Mouse (Mus musculus): ENCODE results near the gene Prpsap2.

Prpsap2 gene

DNA sequence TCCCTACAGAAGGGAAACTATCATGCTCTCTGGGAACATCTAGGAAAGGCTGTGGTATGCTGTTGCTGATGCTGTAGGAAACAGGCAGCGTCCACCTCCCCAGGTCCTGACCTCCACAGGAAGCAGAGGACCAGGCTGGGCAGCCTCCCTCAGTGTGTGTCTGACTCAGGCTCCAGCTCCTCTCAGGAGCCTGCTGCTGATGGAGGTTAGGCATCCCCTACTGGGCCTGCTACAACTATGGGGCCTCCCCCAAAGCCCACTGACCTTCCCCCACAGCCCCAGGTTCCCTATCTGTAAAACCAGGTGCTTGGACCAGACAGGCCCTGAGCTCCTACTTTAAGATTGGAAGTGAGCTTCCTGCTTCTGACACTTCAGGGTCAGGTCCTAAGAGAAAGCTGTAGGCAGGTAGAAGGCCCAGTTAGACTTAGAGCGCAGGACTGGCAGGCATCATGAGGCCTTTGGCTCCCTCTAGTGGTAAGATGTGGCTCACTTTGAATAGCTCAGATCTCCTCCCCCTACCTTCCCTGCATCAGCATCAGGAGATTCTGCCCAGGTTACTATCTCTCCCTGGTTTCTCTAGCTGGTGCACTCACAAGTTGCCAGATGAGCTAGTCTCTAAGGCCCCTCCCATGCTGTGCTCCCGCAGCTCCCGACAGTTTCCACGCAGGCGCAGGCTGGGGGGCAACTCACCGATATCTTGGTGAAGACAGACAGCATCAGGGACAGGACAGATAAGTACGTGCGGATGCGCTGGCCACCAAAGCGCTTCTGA lies 47.4 kb downstream of the Prpsap2 start:
- DNase-seq: peak; percentile 68

DNA sequence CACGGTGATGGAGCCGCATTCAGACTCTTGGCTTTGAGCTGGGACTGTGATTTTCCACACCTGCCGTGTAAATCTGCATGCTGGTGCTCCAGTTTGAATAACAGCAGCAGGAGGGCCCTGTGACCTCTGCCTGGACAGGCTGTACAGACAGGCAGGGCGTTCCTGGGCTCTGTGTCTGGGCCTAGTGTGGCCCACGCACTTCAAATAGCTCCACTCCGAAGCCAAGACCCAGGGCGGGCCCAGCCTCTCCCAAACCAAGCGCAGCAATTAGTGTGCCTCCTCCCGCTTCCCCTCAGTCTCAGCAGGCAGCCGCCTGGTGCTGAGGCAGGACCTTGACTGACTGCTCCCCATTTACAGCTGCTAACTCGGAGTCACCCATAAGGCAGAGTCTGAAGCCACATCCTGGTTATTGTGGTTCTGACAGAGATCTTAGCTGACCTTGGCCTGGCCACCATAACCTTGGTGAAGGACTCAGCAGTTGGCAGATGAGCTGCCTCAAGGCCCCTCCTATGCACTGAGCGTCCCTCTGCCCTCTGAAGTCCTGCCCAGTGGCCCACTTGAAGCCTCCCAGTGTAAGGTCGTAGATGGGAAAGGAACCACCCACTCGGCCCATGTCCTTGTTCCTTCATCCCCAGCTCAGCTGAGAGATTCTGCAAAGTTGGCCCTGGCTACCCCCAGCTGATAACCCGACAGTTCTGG lies 48.6 kb downstream of the Prpsap2 start:
- no peak for DNase-seq

DNA sequence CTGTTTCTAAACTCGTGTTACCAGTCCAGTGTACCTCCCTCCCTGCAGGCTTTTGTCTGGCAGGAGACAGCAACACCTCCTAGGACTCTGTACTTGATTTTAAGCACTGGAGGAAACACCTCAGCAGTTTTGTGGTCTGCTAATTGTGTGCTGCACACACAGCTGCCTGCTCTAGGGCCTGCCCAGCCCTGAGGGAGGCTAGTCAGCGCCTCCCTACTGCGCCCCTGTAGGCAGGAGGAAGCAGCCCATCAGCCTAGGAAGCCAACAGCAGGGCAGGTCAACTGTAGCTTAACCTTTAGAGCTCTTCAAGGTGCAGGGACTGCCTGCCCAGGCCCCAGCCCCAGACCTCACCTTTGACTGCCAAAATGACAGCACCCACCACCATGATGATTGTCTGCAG lies 53.0 kb downstream of the Prpsap2 start:
- peak; percentile 26 for DNase-seq

DNA sequence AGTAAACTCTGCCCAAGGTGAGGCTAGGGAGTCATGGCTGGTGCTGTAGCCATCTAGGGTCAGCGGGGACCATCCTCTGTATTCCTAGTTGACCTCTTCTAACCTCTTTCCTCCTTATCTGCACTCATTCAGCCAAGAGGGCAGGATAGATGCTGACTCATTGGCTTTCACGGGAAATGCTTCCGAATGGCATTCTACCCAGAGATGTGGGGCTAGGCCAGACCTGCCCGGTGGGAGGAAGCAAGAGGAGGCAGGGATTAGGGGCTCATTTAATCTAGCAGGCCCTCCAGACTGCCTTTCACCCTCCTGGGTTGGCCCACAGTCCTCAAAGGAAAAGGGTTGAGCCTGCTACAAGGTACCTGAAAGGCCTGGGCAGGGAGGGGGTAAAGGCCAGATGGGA lies 55.7 kb downstream of the Prpsap2 start:
- no peak for DNase-seq

DNA sequence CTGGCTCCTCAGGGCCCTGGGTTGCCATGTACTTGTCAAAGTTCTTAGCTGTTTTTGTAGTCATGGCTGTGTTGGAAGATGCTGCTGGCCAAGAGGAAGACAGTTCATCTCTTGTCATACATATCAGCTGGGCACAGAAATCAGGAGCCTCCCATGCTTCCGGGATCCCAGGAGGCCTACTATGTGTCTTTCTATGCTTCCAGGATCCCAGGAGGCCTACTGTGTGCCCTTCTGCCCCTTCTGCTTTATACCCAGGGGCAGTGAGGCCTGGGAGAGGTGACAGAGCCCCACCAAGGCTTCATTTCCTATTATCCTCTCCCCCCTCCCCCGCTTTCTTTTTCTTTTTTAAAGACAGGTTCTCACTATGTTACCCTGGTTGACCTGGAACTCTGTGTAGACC lies 56.3 kb downstream of the Prpsap2 start:
- no peak for DNase-seq

DNA sequence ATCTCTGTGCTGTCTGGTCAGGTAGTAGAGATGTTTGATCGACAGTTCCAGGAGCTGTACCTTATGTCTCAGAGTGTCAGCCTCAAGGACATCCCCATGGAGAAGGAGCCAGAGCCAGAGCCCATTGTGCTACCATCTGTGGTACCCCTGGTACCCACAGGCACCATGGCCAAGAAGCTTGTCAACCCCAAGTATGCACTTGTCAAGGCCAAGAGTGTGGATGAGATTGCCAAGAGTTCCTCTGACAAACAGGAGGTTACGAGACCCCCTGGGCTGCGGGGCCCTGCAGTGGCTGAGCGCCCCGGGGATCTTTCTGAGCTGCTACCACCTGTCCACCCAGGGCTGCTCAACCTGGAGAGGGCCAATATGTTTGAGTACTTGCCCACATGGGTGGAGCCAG lies 59.4 kb downstream of the Prpsap2 start:
- peak; percentile 11 for DNase-seq

DNA sequence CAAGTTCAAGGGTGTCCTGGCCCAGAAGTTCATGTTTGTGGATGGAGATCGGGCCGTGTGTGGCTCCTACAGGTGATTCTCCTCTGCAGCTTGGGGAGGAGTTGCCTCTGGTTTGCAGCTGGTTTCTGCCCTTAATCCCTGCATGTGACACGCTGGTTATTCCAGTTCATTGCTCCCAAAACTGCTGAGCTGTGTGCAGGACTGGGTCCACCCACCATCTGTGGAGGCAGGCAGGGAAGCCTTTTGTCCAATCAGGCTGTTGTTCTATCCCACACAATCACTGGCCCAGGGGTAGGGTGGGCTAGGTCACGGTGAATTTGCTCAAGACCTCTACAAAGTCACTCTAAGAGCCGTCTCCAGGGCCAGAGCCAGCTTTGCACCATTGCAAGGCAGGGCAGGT lies 60.2 kb downstream of the Prpsap2 start:
- peak; percentile 65 for DNase-seq

DNA sequence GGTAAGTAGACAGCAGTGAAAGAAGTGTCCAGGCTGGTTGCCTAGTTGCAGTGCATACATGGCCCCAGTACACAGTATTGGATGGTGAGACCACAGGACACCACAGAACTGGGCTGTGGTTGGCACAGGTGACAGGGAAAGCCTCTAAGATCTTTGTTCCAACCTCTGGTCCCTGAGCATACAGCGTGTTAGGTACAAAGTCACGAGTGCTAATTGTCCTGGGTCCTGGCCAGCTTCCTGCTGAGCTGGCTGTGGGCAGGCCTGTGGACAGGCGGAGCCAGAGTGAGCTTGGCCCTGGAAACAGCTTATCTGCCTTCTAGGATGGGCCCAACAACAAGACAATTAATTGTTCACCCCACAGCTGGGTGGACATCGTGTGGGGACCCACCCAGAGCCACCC lies 62.0 kb downstream of the Prpsap2 start:
- peak; percentile 89 for DNase-seq

DNA sequence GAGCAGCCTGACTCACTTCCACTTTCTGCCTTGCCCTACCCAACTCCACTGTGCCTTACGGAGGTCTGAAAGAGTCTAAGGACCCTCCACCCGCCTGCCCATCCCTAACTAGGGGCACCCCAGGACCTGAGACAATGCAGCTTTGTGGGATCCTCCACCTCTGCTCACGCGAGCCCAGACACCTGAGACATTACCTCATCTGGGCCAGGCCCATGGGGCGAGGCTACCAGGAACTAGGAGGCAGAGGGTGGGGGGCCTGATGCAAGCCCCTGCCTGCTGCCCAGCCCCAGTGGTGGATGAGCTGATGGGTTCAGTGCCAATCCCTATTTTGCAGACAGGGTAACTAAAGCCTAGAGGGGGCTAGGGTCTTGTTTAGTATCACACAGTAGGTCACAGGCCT lies 62.4 kb downstream of the Prpsap2 start:
- peak; percentile 38 for DNase-seq

DNA sequence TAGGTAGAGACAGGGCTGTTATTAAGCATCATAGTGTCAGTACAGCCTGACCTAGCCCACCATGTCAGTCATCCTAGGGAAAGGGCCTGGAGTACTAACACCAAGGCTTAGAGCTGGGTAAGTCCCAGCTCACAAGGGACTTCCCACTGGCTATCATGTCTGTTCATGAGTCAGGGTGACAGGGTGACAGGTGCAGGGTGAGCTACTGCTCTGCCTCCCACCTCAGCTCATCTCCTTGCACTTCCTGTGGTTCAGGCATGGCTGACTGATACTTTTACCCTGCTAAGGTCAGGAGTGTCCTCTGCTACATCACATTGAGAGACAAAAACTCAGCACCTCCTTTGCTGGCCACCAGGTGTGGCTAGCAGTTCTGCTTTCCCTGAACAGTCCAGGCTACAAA lies 63.0 kb downstream of the Prpsap2 start:
- DNase-seq: no peak

DNA sequence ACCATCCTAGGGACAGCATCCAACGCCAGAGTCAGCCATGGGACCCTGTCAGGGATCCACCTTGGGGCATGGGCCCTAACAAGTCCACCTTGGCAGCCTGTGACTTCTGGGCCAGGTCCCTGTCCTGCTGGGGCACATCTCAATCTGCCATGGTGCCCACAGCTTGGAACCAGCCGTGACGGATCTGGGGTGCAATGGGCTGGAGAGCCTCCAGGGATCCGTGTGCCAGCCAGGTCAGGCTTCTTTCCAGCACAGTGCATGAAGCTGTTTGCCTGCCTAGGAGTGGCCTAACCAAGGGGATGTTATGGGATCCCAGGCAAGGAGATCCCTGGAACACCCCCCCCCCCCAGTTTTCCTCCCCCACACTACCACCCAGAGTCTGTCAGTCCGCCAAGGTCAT lies 68.9 kb downstream of the Prpsap2 start:
- DNase-seq: peak; percentile 31

DNA sequence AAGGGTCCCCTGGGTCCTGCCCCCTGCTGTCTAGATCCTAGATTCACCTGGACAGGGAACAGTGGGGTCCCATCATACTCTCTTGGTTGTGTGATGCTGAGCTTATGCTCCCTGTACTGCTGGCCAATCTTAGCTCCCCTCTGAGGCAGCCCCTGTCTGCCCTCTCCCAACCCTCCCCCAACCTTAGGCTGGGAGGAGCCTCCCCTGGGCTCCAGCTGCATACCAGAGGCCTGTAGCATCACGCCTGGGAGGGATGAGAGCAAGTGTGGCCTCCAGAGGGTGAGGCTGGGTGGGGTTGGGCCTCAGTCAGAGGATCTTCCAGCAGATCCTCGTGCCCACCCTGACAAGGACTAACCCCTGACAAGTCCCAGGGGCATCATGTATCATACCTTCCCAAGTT lies 74.3 kb downstream of the Prpsap2 start:
- DNase-seq: peak; percentile 24

DNA sequence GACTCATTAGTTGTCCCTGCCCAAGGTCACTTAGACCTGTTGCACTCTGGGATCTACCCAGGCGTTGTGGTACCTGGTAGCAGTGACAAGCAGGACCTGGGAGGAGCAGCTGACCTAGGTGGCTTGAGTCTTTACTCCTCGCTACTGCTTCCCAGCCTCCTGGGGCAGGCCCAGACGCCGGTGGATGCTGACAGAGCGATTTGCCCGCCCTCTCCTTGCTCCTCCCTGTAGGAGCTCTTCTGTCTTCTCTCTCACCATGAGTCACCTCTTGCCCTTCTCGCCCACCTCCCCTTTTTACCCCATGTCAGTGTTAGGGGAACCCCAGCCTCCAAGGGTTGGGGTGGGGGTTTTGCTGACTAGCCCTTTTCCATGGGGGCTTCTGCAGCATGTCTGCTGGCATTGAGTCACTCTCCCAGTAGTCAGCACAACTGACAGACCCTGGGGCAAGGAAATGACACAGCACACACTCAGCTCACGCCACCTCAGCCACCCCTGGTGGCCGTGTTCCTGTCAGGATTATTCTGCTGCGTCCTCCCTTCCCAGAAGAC lies 74.9 kb downstream of the Prpsap2 start:
- peak; percentile 35 for DNase-seq

DNA sequence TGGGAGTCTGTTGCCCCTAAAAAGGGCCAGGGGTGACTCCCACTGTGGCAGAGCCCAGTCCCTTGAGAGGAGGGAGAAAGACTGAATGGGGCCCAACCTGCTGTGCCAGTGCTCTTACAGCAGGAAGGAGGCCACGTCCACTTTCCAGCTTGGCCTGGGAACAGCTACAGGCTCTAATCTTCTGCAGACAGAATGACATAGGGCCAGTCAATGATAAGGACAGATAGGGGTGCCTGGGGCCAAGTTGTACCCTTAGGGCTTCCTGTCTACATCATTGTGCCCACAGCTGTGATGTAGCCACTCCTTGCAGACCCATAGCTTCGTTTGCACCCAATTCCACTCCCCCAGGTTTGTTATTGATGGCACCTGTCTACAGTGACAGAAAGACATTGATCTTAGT lies 75.7 kb downstream of the Prpsap2 start:
- peak; percentile 33 for DNase-seq

DNA sequence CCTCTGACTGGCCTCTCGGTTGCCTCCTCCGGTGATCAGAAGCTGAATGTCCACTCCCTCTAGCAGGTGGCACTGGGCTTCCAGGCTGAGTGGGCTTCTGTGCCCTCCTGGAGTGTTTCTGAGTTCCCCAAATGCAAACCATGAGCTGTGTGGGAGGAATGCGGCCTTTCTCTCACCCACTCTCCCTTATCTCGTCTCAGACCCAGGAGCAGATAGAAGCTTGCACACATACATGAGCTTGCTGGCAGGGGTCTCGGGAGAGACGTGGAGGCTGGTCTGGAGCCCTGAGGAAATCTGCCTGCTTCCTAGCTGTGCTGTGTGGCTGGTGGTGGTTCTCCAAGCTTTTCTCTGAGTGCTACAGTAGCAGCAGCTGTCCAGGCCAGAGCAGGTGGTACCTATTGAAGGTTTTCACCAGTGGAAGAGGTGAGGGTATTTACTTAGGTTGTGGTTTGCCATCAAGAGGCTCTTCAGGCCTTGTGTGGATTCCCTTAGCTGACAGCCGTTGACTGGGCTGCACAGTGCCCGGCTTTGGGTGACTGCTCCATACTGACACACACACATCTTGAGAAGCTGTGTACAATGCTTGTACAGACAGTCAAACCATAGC lies 76.7 kb downstream of the Prpsap2 start:
- DNase-seq: no peak

DNA sequence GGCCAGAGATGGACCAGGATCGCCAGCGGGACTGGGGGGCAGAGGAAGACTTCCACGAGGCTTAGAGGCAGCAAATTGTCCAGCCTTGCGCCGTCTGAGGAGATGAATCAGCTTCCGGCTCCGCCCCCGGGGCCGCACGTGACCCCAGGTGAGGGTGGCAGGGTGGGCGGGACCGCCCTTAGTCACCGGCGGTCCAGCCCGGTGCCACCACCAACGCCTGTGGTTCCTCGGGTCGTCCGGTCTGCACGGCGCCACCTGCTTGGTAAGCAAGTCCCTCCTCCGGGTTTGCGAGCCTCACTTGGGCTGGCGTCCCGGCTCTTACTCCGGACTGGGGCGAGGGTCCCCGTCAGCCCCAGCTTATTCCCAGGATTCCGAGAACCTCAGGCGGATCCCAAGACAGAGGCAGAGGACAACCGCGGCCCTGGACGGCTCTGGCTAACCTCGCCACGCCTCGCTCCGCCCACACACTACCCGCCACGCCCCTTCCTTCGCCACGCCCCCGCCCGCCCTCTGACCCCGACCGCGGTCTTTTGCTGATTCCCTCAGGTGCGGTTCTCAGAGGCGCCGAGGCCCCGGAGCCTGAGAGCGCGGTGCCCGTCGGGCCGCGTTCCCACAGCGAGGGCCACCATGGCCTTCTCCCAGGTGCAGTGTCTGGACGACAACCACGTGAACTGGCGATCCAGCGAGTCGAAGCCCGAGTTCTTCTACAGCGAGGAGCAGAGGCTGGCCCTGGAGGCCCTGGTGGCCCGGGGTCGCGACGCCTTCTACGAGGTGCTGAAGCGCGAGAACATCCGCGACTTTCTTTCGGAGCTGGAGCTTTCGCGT lies 77.8 kb downstream of the Prpsap2 start, which contains the start of gene Fam83g:
Gene Fam83g (plus strand): TSS at position 185 of the 825 bp plus-strand sequence.
- DNase-seq: peak; percentile 87
